Mouse (Mus musculus): ENCODE measurements around the gene Chn2.
A peak's percentile ranks its signal among the peaks of the same experiment; 100 is the strongest.

The Chn2 gene

GRCm38 (mm10) chr6:54076625-54077024 lies 37.3 kb downstream of the Chn2 start:
- DNase-seq (ENCODE audit: low spot score in 2 of 2), result no peak

- DNase-seq (ENCODE audit: low spot score in 2 of 2), result no peak
Measured at GRCm38 (mm10) chr6:54078269-54078668, 38.9 kb downstream of the Chn2 start.

- DNase-seq (ENCODE audit: low spot score in 2 of 2), result no peak
Measured at GRCm38 (mm10) chr6:54079881-54080280, 40.5 kb downstream of the Chn2 start.

DNA sequence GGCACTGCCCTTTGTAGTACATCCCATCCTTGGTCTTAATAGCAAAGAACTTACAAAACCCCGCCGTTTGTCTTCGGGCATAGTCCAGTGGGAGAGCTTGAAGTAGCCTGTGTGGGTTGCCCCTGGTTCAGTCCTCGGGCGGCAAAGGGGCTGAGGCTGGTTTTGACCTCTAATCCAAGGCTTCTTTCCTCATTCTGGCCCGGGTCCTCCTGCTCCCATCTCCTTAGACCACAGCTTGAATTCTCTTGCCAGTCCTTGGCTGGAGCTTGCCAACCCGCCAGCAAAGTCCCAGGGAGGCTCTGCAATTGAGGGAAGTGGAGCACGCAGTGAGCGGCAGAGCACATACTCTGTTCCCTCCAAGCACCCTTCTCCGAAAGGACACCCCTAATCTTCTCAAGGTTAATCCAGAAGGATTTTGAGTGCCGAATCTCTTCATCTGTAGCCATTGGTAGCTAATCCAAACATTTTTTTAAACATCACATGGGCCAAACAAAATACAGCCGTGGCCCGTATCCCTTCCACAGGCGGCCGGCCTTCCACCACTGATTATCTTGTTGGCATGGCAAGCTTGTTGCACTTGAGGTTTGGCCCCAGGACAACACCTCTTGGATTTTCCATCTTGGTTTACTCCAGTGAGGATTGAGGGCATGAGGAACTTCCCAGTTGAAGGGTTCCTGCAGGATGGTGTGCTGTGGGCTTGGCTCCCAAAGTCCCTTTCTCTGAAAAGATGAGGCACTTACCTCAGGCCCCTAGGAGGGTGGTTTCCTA lies 41.3 kb downstream of the Chn2 start:
- no peak for DNase-seq (ENCODE audit: low spot score in 2 of 2)

GRCm38 (mm10) chr6:54082576-54082975 lies 43.2 kb downstream of the Chn2 start:
- no peak for DNase-seq (ENCODE audit: low spot score in 2 of 2)

GRCm38 (mm10) chr6:54084046-54084445 lies 44.7 kb downstream of the Chn2 start:
- no peak for DNase-seq (ENCODE audit: low spot score in 2 of 2)

GRCm38 (mm10) chr6:54085009-54085408 lies 45.7 kb downstream of the Chn2 start:
- DNase-seq (ENCODE audit: low spot score in 2 of 2), result no peak

- DNase-seq (ENCODE audit: low spot score in 2 of 2), result no peak
Measured at GRCm38 (mm10) chr6:54088168-54088567, 48.8 kb downstream of the Chn2 start.

GRCm38 (mm10) chr6:54090822-54091221 lies 51.5 kb downstream of the Chn2 start:
- DNase-seq (ENCODE audit: low spot score in 2 of 2), result no peak

GRCm38 (mm10) chr6:54092920-54093319 lies 53.6 kb downstream of the Chn2 start:
- no peak for DNase-seq (ENCODE audit: low spot score in 2 of 2)

GRCm38 (mm10) chr6:54096147-54096761 lies 56.9 kb downstream of the Chn2 start:
- no peak for DNase-seq (ENCODE audit: low spot score in 2 of 2)

DNA sequence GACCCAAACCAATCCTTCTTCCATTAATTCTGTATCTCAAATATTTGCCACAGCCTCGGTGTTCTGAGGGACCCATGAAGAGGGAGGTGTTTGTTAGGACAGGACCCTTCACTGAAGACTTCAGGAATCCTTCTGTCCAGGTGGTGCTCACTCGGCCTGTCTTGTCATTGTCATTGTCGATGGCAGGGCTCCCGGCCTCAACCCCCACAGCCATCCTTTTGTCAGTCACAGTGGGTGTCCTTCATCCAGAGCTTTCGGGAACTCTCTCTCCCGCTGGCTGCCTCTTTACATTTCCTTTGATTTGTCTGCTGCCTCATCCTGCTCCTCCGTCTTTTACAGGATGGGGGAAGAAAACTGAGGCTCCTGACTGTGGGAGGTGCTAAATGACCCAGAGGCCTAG lies 57.5 kb downstream of the Chn2 start:
- DNase-seq (ENCODE audit: low spot score in 2 of 2), result no peak

GRCm38 (mm10) chr6:54098339-54098738 lies 59.0 kb downstream of the Chn2 start:
- no peak for DNase-seq (ENCODE audit: low spot score in 2 of 2)

GRCm38 (mm10) chr6:54099659-54100058 lies 60.3 kb downstream of the Chn2 start:
- DNase-seq (ENCODE audit: low spot score in 2 of 2), result no peak

GRCm38 (mm10) chr6:54102210-54102609 lies 62.9 kb downstream of the Chn2 start:
- no peak for DNase-seq (ENCODE audit: low spot score in 2 of 2)

DNA sequence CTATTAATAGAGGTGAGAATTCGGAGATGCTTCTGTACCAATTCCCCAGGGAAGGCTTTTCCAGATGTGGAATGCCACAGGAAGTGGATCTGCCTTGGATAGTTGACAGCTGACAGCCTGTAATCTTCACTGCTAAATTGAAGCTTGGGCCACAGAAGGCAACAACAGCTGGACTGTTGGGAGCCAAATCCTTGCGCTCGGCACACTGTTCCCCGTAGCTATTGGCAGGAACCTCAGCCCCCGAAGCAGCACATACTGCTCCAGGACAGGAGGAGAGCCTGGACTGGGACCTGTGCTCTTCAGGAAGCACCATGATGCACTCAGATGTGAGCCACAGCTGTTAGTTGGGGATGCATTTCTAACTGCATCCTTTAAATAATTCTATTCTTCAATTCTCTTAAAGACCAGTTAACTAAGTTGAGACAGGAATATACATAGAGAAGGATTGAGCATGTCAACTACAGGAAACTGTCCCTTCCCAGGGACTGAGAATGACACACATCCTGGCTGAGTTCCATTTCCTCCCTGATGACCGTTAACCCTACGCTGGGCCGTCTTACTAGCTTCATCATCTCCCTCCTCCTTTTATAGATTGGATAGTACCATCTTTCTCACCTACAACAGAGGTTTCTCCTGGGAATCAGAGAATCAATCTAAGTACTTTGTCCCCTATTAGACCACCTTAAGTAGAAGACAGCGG lies 64.1 kb downstream of the Chn2 start:
- DNase-seq (ENCODE audit: low spot score in 2 of 2), result no peak

DNA sequence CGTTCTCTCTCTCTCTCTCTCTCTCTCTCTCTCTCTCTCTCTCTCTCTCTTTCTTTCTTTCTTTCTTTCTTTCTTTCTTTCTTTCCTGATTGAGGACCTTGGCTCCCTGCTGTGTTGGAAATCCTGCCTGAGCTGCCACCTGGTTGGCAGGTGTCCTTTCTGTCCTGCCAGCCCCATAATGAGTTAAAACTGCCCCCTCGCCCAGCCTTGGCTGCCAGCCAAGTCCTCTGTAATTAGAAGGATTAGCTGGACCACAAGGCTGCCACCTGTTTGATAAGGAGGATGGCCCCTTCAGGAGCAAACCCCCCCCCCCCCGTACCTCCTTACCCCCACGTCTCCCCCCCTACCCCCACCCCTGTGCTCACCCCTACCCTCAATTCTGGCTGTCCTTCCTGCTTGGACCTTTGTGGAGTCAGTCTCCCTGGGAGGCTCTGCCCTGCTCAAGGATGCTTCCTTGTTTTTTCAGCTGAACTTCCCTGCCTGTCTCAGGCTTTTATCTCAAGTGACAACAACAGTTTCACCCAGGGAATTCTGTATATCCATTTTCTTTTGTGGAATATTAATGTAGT lies 72.1 kb downstream of the Chn2 start:
- DNase-seq (ENCODE audit: low spot score in 2 of 2), result no peak

- DNase-seq (ENCODE audit: low spot score in 2 of 2), result no peak
Measured at GRCm38 (mm10) chr6:54113338-54113737, 74.0 kb downstream of the Chn2 start.

- DNase-seq (ENCODE audit: low spot score in 2 of 2), result no peak
Measured at GRCm38 (mm10) chr6:54114412-54114811, 75.1 kb downstream of the Chn2 start.

- DNase-seq (ENCODE audit: low spot score in 2 of 2), result no peak
Measured at GRCm38 (mm10) chr6:54116299-54116698, 76.9 kb downstream of the Chn2 start.

DNA sequence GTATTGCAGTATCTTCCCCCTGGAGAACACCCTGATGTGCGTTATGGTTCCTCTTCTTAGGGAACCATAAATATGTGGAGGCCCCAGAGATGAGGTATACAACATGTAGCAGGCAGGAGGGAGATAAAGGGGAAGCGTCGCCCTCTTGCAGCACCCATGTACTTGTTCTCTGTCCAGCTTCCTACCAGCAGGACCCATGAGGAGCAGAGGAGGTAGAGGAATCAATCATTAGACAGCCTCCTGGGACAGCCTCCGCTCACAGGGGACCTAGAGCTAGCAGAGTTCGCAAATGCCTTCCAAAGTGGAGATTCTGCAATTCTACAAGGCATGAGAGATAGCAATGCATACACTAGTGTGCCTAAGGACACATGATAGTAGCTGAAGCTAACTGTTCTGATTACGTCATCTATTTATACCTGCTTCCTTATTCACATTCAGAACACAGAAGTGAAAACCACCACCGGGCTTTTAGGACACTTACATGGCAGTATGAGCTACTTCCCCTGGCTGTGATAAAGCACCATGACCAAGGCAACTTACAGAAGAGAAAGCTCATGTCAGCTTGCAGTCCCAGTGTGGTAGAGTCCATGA lies 77.7 kb downstream of the Chn2 start:
- peak in 1 of 2 experiments; percentile 25 for DNase-seq (ENCODE audit: low spot score in 2 of 2)

GRCm38 (mm10) chr6:54118395-54118794 lies 79.0 kb downstream of the Chn2 start:
- DNase-seq (ENCODE audit: low spot score in 2 of 2), result no peak

Data from spleen, postnatal 4 days (tissue).